Mouse (Mus musculus): ENCODE data around the gene Fam219a. TPM values are rescaled to one million over a fixed set of nuclear protein-coding genes. Genes with fewer than 3 reads are reported as not detected.

Fam219a gene
- total RNA-seq, 2 experiments from 2014 or later, result 16.2 to 17.1 TPM

GRCm38 (mm10) chr4:41517233-41517632 is 52.1 kb downstream of the Fam219a start, which contains the start of gene 1110017D15Rik:
Gene 1110017D15Rik, minus strand, starts transcription at chr4:41517333.
- no peak for DNase-seq
- intact Hi-C loops (cut with DNase I; ENCODE audit: low total_unique reads), result no loop called here

- DNase-seq, result no peak
- intact Hi-C loops (cut with DNase I; ENCODE audit: low total_unique reads), result no loop called here
Observed at GRCm38 (mm10) chr4:41513714-41514113, 55.6 kb downstream of the Fam219a start.

- intact Hi-C loops (cut with DNase I; ENCODE audit: low total_unique reads), result no loop called here
- DNase-seq, result no peak
Observed at GRCm38 (mm10) chr4:41513309-41513708, 56.0 kb downstream of the Fam219a start.

- intact Hi-C loops (cut with DNase I; ENCODE audit: low total_unique reads), result loop anchor here (5.0 kb wide), 1 partner anchor 36 kb away; no protein-coding TSS in a partner anchor
- DNase-seq, result no peak
Observed at GRCm38 (mm10) chr4:41507998-41508397, 61.3 kb downstream of the Fam219a start.

GRCm38 (mm10) chr4:41507326-41507924 is 61.9 kb downstream of the Fam219a start:
- intact Hi-C loops (cut with DNase I; ENCODE audit: low total_unique reads), result loop anchor here (5.0 kb wide), 1 partner anchor 35 kb away; no protein-coding TSS in a partner anchor

GRCm38 (mm10) chr4:41506906-41507305 is 62.4 kb downstream of the Fam219a start:
- peak; percentile 87 for DNase-seq
- intact Hi-C loops (cut with DNase I; ENCODE audit: low total_unique reads), result loop anchor here (5.0 kb wide), 1 partner anchor 35 kb away; no protein-coding TSS in a partner anchor

More at GRCm38 (mm10) chr4:41507326-41507924, 61.9 kb downstream of the Fam219a start:
- no peak for DNase-seq

- intact Hi-C loops (cut with DNase I; ENCODE audit: low total_unique reads), result loop anchor here (5.0 kb wide), 1 partner anchor 34 kb away; no protein-coding TSS in a partner anchor
- DNase-seq, result peak; percentile 60
Observed at GRCm38 (mm10) chr4:41506156-41506555, 63.2 kb downstream of the Fam219a start.

GRCm38 (mm10) chr4:41505131-41505551 is 64.2 kb downstream of the Fam219a start:
- intact Hi-C loops (cut with DNase I; ENCODE audit: low total_unique reads), result loop anchor here (5.0 kb wide), 1 partner anchor 33 kb away; no protein-coding TSS in a partner anchor
- no peak for DNase-seq

- no peak for DNase-seq
- intact Hi-C loops (cut with DNase I; ENCODE audit: low total_unique reads), result no loop called here
Observed at GRCm38 (mm10) chr4:41504325-41504724, 65.0 kb downstream of the Fam219a start.

GRCm38 (mm10) chr4:41502986-41503412 is 66.3 kb downstream of the Fam219a start, which contains the start of gene AI464131:
Gene AI464131, minus strand, starts transcription at chr4:41503076.
- intact Hi-C loops (cut with DNase I; ENCODE audit: low total_unique reads), result no loop called here
- DNase-seq, result peak; percentile 100

GRCm38 (mm10) chr4:41502171-41502940 is 67.0 kb downstream of the Fam219a start:
- intact Hi-C loops (cut with DNase I; ENCODE audit: low total_unique reads), result no loop called here
- DNase-seq, result peak; percentile 59

GRCm38 (mm10) chr4:41500787-41501186 is 68.6 kb downstream of the Fam219a start:
- intact Hi-C loops (cut with DNase I; ENCODE audit: low total_unique reads), result no loop called here
- DNase-seq, result no peak

- intact Hi-C loops (cut with DNase I; ENCODE audit: low total_unique reads), result no loop called here
- no peak for DNase-seq
Observed at GRCm38 (mm10) chr4:41499619-41500018, 69.7 kb downstream of the Fam219a start.

GRCm38 (mm10) chr4:41498921-41499391 is 70.4 kb downstream of the Fam219a start:
- no peak for DNase-seq
- intact Hi-C loops (cut with DNase I; ENCODE audit: low total_unique reads), result no loop called here

- intact Hi-C loops (cut with DNase I; ENCODE audit: low total_unique reads), result no loop called here
- no peak for DNase-seq
Observed at GRCm38 (mm10) chr4:41497995-41498845, 71.1 kb downstream of the Fam219a start.

GRCm38 (mm10) chr4:41497579-41497978 is 71.8 kb downstream of the Fam219a start:
- intact Hi-C loops (cut with DNase I; ENCODE audit: low total_unique reads), result no loop called here

GRCm38 (mm10) chr4:41497046-41497445 is 72.3 kb downstream of the Fam219a start:
- intact Hi-C loops (cut with DNase I; ENCODE audit: low total_unique reads), result no loop called here
- DNase-seq, result no peak

More at GRCm38 (mm10) chr4:41497579-41497978, 71.8 kb downstream of the Fam219a start:
- DNase-seq, result no peak

GRCm38 (mm10) chr4:41495850-41496249 is 73.5 kb downstream of the Fam219a start:
- DNase-seq, result no peak
- intact Hi-C loops (cut with DNase I; ENCODE audit: low total_unique reads), result no loop called here

GRCm38 (mm10) chr4:41495076-41495475 is 74.3 kb downstream of the Fam219a start:
- no peak for DNase-seq
- intact Hi-C loops (cut with DNase I; ENCODE audit: low total_unique reads), result no loop called here
